Mouse (Mus musculus) limb, embryonic 11.5 days (tissue): ENCODE results near the gene Hivep3. TPM values are rescaled to one million over a fixed set of nuclear protein-coding genes. Genes with fewer than 3 reads are reported as not detected.

Experiments used
- ATAC-seq: fragments of 200-750 bp; cut with Nextera tagmentation; 2 replicates; pipeline ENCODE4 v1.8.0; 2017; ENCODE audit warnings: low read depth; ENCODE audit not compliant: insufficient number of reproducible peaks, low FRiP score, low TSS enrichment
- DNase-seq: peaks from one replicate; pipeline ENCODE4 v3.0.0-alpha.2; 2015; ENCODE audit warnings: low spot score
- H3K27ac ChIP-seq: fragments of 300-500 bp; sonication (generic); replicated peaks from 2 replicates; pipeline ENCODE4 v1.5.1; 2014; ENCODE audit warnings: low read depth, mild to moderate bottlenecking, low read length
- H3K27me3 ChIP-seq: fragments of 300-500 bp; sonication (generic); 2 replicates; pipeline ENCODE4 v1.6.1; 2014; ENCODE audit warnings: mild to moderate bottlenecking, low read length, mixed read lengths; ENCODE audit not compliant: control insufficient read depth, insufficient read depth
- H3K36me3 ChIP-seq: fragments of 300-500 bp; sonication (generic); 2 replicates; pipeline ENCODE4 v1.6.1; 2014; ENCODE audit warnings: mild to moderate bottlenecking, low read length, moderate library complexity, mixed read lengths; ENCODE audit not compliant: control insufficient read depth, insufficient read depth
- H3K4me1 ChIP-seq: fragments of 300-500 bp; sonication (generic); 2 replicates; pipeline ENCODE4 v1.6.1; 2014; ENCODE audit warnings: low read length, mixed read lengths; ENCODE audit not compliant: control insufficient read depth, insufficient read depth
- H3K4me2 ChIP-seq: fragments of 300-500 bp; sonication (generic); 2 replicates; pipeline ENCODE4 v1.6.1; 2014; ENCODE audit warnings: low read depth, mild to moderate bottlenecking, moderate library complexity; ENCODE audit not compliant: severe bottlenecking
- H3K4me3 ChIP-seq: fragments of 300-500 bp; sonication (generic); 2 replicates; pipeline ENCODE4 v1.5.1; 2014; ENCODE audit warnings: low read depth, low read length
- H3K9ac ChIP-seq: fragments of 300-500 bp; sonication (generic); 2 replicates; pipeline ENCODE4 v1.6.1; 2014; ENCODE audit warnings: mild to moderate bottlenecking, low read length
- H3K9me3 ChIP-seq: fragments of 300-500 bp; sonication (generic); 2 replicates; pipeline ENCODE4 v1.6.1; 2016; ENCODE audit warnings: low read length; ENCODE audit not compliant: control insufficient read depth
- WGBS: fragments of 180-500 bp; shearing (Covaris S2); extraction: QIAGEN DNeasy Blood & Tissue Kit; methylation state at CpG from one replicate; pipeline ENCODE4 v1.1.7; 2014; 5-methylcytosine and 5-hydroxymethylcytosine counted together
- polyA plus RNA-seq: library from polyadenylated mRNA; unstranded; fragments of >200 nt; fragmentation: Nextera tagmentation; extraction: Ambion mirVana; gene quantifications from 2 replicates; pipeline ENCODE4 v1.2.1, GENCODE M21; 2014

Hivep3 gene
- polyA plus RNA-seq, 1 experiment from 2014 or later, result 0.55 TPM

DNA sequence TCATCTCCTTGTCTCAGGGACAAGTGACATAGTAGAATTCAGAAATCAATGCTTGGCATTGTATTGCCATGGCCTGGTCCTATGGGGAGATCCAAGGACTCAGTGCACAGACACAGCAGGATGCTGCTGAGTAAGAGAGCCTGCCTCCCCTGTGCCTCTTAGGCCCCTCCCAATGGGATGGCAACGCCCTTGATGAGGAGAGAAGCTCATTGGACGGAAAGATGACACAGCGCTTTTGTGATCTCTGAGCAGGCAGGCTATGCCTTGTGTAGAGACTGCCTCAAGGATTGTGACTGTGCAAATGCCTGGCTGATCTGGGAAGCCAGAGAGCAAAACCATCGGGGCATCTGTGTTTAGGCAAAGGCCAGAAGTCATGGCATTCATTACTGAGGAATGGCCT lies 16.6 kb downstream of the Hivep3 start:
- no peaks in the 10 kb centered on the region for H3K27me3 ChIP-seq
- no peak overlapping the region for H3K27ac ChIP-seq
- ATAC-seq (no peak), DNase-seq (no peak)
- H3K9me3 ChIP-seq, result no peaks in the 10 kb centered on the region
- no peaks in the 10 kb centered on the region for H3K4me1 ChIP-seq
- no peak overlapping the region for H3K4me3 ChIP-seq
- WGBS, result 42% methylated on average over 4 of the region's 4 CpGs
- no peaks in the 10 kb centered on the region for H3K36me3 ChIP-seq
- H3K9ac ChIP-seq, result no peak overlapping the region
- H3K4me2 ChIP-seq, result no peak overlapping the region

DNA sequence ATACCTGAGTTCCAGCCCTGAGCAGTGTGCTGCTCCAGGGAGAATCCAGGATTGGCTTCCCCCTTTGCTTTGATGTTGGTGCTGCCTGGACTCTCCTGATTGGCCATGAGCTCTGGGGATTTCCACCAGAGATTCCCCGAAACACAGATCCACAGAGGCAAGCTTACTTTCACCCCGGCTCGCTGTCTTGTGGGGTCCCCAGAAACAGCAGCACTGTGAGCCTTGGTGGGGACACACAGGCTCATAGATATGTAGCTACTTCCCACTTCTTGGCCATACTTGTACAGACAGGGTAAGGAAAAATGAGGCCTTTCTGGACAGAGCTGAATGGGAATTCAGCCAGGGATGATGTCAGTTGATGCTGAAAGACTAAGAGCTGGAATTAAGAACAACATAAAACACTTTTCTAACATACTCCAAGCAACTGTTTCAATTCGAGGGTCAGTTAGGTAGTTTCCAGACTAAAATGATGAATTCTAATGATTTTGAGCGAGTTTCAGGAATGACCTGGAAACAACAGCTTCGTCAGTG lies 17.2 kb downstream of the Hivep3 start:
- no peak for DNase-seq
- no peak overlapping the region for H3K4me2 ChIP-seq
- no peak for ATAC-seq
- no peaks in the 10 kb centered on the region for H3K36me3 ChIP-seq
- H3K9ac ChIP-seq, result no peak overlapping the region
- WGBS, result 83% methylated on average over 6 of the region's 6 CpGs
- no peak overlapping the region for H3K4me3 ChIP-seq
- H3K4me1 ChIP-seq, result no peaks in the 10 kb centered on the region
- H3K27ac ChIP-seq, result no peak overlapping the region
- H3K27me3 ChIP-seq, result no peaks in the 10 kb centered on the region
- H3K9me3 ChIP-seq, result no peaks in the 10 kb centered on the region

DNA sequence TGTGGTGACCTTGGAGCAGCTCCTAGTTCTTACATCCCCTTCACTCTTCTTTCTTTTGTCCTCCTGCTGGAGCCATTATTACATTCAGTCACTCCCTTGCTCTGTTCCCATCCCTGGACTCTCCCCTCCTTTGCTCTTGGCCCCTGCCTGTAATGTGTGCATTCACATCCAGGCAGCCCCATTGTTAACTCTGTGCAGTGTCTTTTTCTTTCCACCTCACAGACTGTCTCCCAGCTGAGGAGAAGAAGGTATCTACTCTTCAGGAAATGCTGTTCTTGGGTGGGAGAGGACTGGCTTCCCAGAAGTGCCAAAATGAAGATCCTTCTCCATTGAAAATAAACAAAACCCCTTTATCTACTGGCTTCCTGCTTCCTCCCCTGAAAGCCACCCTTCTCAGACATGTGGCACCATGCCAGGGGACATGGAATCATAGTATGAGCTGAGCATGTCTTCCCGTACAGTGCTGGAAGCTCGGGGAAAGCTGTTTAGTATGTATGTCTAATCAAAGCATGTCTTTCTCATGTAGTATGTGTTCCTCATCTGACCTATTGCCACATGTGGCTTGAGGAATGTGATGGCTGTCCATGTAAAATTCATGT lies 17.9 kb downstream of the Hivep3 start:
- ATAC-seq (no peak), DNase-seq (no peak)
- Histone ChIP-seq H3K9ac (no peak overlapping the region), H3K4me3 (no peak overlapping the region), H3K4me1 (no peaks in the 10 kb centered on the region), H3K27me3 (no peaks in the 10 kb centered on the region), H3K27ac (no peak overlapping the region), H3K9me3 (no peaks in the 10 kb centered on the region), H3K4me2 (no peak overlapping the region), H3K36me3 (no peaks in the 10 kb centered on the region)
- WGBS, result 77% methylated on average over 2 of the region's 2 CpGs

GRCm38 (mm10) chr4:119759574-119760233 lies 26.1 kb downstream of the Hivep3 start:
- Histone ChIP-seq H3K36me3 (no peaks in the 10 kb centered on the region), H3K4me2 (no peak overlapping the region), H3K9ac (no peak overlapping the region), H3K4me3 (no peak overlapping the region), H3K27ac (no peak overlapping the region), H3K4me1 (no peaks in the 10 kb centered on the region), H3K9me3 (no peaks in the 10 kb centered on the region), H3K27me3 (no peaks in the 10 kb centered on the region)
- no peak for DNase-seq
- 92% methylated on average over 4 of the region's 4 CpGs for WGBS
- no peak for ATAC-seq

DNA sequence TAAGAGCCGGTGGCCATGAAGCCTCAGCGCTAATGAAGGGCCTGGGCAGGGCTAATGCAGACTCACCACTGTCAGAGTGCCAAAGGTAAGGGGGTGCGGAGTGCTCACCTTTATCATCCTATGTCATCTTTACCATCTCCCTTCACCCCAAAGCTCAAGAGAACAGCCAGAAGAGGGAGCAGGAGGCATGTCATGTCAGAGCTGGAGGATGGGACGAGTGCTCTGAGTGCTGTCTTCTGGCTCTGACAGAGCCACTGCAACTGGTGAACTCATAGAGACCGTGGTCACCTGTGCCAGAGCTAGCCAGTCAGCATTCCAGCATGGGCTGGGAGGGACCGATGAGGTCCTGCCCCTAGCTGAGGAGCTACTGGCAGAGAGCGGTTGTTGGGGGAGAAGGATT lies 27.2 kb downstream of the Hivep3 start:
- Histone ChIP-seq H3K9me3 (no peaks in the 10 kb centered on the region), H3K4me1 (no peaks in the 10 kb centered on the region), H3K27me3 (no peaks in the 10 kb centered on the region), H3K27ac (no peak overlapping the region), H3K36me3 (no peaks in the 10 kb centered on the region), H3K4me3 (no peak overlapping the region), H3K9ac (no peak overlapping the region), H3K4me2 (no peak overlapping the region)
- WGBS, result 74% methylated on average over 7 of the region's 7 CpGs
- no peak for DNase-seq
- ATAC-seq, result no peak

DNA sequence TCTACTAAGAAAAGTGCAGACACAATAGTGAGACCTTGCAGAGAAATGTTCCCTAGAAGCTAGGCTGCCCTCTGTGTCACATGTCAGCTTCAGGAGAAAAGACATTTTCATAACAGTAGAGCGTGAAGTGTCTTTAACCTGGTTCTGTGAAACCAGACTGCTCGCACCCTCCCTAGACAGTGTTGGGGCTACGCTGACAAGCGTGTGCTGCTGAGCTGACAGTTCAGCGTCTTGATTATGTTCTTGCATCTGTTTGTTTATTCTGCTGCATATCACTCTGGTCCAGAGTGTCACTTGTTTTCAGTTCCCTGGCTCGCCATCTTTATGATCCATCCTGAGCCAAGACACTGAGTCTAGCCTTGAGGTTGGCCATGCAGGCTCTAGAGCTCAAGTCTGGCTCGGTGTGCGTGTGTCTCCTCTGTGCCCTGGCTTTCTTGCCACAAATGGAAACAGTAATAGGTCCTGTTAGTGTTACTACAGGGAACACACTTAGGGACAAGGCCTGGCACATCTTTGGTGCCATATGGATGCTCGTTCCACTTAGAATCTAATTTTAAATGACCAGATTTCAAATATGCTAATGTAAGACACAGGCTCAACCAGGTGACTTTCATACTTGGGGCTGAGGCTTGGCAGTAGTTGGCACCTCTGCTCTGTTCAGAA lies 28.0 kb downstream of the Hivep3 start:
- 86% methylated on average over 9 of the region's 9 CpGs for WGBS
- Histone ChIP-seq H3K27ac (no peak overlapping the region), H3K36me3 (no peaks in the 10 kb centered on the region), H3K9me3 (no peaks in the 10 kb centered on the region), H3K4me2 (no peak overlapping the region), H3K4me1 (no peaks in the 10 kb centered on the region), H3K27me3 (no peaks in the 10 kb centered on the region), H3K9ac (no peak overlapping the region), H3K4me3 (no peak overlapping the region)
- ATAC-seq (no peak), DNase-seq (no peak)

GRCm38 (mm10) chr4:119762171-119762570 lies 28.6 kb downstream of the Hivep3 start:
- Histone ChIP-seq H3K9ac (no peak overlapping the region), H3K36me3 (no peaks in the 10 kb centered on the region), H3K9me3 (no peaks in the 10 kb centered on the region), H3K4me3 (no peak overlapping the region), H3K27me3 (no peaks in the 10 kb centered on the region), H3K27ac (no peak overlapping the region), H3K4me2 (no peak overlapping the region), H3K4me1 (no peaks in the 10 kb centered on the region)
- no peak for DNase-seq
- 76% methylated on average over 2 of the region's 2 CpGs for WGBS
- ATAC-seq, result no peak

- no peak for ATAC-seq
- 80% methylated on average over 3 of the region's 3 CpGs for WGBS
- no peak for DNase-seq
Measured at GRCm38 (mm10) chr4:119768046-119768445, 34.5 kb downstream of the Hivep3 start.

More at GRCm38 (mm10) chr4:119768046-119768445, 34.5 kb downstream of the Hivep3 start:
- no peaks in the 10 kb centered on the region for H3K4me1 ChIP-seq
- no peaks in the 10 kb centered on the region for H3K9me3 ChIP-seq
- no peak overlapping the region for H3K27ac ChIP-seq
- H3K36me3 ChIP-seq, result no peaks in the 10 kb centered on the region
- H3K9ac ChIP-seq, result no peak overlapping the region
- no peak overlapping the region for H3K4me3 ChIP-seq
- no peak overlapping the region for H3K4me2 ChIP-seq
- H3K27me3 ChIP-seq, result no peaks in the 10 kb centered on the region
